Mouse (Mus musculus): ENCODE measurements at regions not wholly inside any gene's neighbourhood (a gene's known extent, or its start where the extent isn't known, plus 50 kb on each side); places are given as distances from the start of the nearest gene placed in this dataset.

DNA sequence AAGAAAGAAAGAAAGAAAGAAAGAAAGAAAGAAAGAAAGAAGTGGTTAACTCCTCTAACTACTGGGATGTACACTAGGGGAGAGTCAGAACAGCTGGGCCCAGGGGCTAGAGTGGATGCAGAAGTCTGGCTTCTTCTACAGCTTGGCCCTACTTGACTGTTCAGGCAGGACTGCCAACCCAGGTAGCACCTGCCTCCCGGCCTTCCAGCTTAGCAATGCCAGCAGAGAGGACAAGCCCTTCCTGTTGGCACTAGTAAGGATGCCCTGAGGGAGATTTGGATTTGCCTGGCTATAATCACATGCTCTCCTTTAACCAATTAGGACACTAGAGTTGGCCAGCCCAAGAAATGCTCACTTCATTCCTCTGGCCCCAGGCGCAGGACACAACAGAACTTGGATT is 219.9 kb downstream of the Bcor start:
- no peak for TF ChIP-seq CTCF (IDR thresholded peaks at IDR 0.05; ENCODE audit: borderline replicate concordance, insufficient read depth, low read depth, low read length)
- TF ChIP-seq POLR2A (IDR thresholded peaks at IDR 0.05; ENCODE audit: borderline replicate concordance, insufficient read depth, low read length): no peak
